Mouse (Mus musculus) hindbrain, postnatal 0 days (tissue): ENCODE results near the gene Igsf11. TPM values are rescaled to one million over a fixed set of nuclear protein-coding genes. Genes with fewer than 3 reads are reported as not detected.

Experiments used
- ATAC-seq: fragments of 200-750 bp; cut with Nextera tagmentation; 2 replicates; pipeline ENCODE4 v1.8.0; 2017; ENCODE audit warnings: mild to moderate bottlenecking, moderate TSS enrichment, moderate library complexity
- DNase-seq: peaks from one replicate; pipeline ENCODE4 v3.0.0-alpha.2; 2015; ENCODE audit warnings: low spot score
- H3K27ac ChIP-seq: fragments of 300-500 bp; sonication (generic); 2 replicates; pipeline ENCODE4 v1.5.1; 2014; ENCODE audit warnings: mild to moderate bottlenecking
- H3K27me3 ChIP-seq: fragments of 300-500 bp; sonication (generic); 2 replicates; pipeline ENCODE4 v1.6.1; 2014; ENCODE audit warnings: low read length, mixed read lengths; ENCODE audit not compliant: insufficient read depth
- H3K36me3 ChIP-seq: fragments of 300-500 bp; sonication (generic); 2 replicates; pipeline ENCODE4 v1.6.1; 2014; ENCODE audit warnings: low read length, mixed read lengths; ENCODE audit not compliant: insufficient read depth
- H3K4me1 ChIP-seq: fragments of 300-500 bp; sonication (generic); 2 replicates; pipeline ENCODE4 v1.6.1; 2014; ENCODE audit warnings: antibody characterized with exemption, low read length, mixed read lengths; ENCODE audit not compliant: insufficient read depth
- H3K4me2 ChIP-seq: fragments of 300-500 bp; sonication (generic); 2 replicates; pipeline ENCODE4 v1.6.1; 2014; ENCODE audit warnings: low read depth, mild to moderate bottlenecking, low read length, moderate library complexity, mixed read lengths
- H3K4me3 ChIP-seq: fragments of 300-500 bp; sonication (generic); 2 replicates; pipeline ENCODE4 v1.5.1; 2014; ENCODE audit warnings: low read length
- H3K9ac ChIP-seq: fragments of 300-500 bp; sonication (generic); replicated peaks from 2 replicates; pipeline ENCODE4 v1.6.1; 2014; ENCODE audit warnings: mild to moderate bottlenecking, low read length, moderate library complexity, mixed read lengths
- H3K9me3 ChIP-seq: fragments of 300-500 bp; sonication (generic); 2 replicates; pipeline ENCODE4 v1.6.1; 2016; ENCODE audit warnings: low read length, mixed read lengths
- CTCF ChIP-seq: IDR thresholded peaks from 2 replicates; pipeline ENCODE4 v1.5.1; 2016; ENCODE audit warnings: antibody characterized with exemption, control low read depth, low read depth
- WGBS: fragments of 180-500 bp; shearing (Covaris S2); extraction: QIAGEN DNeasy Blood & Tissue Kit; methylation state at CpG from one replicate; pipeline ENCODE4 v1.1.7; 2014; 5-methylcytosine and 5-hydroxymethylcytosine counted together
- polyA plus RNA-seq: library from polyadenylated mRNA; unstranded; fragments of >200 nt; fragmentation: Nextera tagmentation; extraction: Ambion mirVana; gene quantifications from 2 replicates; pipeline ENCODE4 v1.2.1, GENCODE M21; 2015
- total RNA-seq: library from RNA; depleted of rRNA; stranded (reverse); fragments of >200 nt; gene quantifications from 2 replicates; pipeline ENCODE4 v1.2.3, GENCODE M21; 2014

Gene Igsf11
- total and polyA plus RNA-seq, 2 experiments from 2014 or later, result 4.9 to 24.5 TPM

DNA sequence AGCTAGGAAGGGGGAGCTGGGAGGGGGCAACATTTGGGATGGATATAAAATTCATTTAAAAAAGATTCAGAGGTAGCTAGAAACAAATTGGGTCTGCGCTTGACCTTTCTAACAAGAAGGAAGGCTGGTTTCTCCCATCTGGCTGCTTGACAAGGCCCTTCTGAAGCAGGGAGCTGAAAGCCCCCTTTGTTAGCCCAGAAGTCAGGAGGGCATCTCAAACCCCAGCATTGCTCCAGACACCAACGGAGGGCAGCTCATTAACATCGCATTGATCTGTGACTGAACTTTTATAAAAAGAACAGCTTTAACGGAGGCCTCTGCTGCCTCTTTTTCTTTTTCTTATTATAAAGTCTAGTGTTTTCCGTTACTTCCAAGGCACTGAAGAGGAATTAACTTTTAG lies 151.9 kb downstream of the Igsf11 start:
- Histone ChIP-seq H3K27ac (no peak overlapping the region), H3K9me3 (no peaks in the 10 kb centered on the region), H3K36me3 (no peaks in the 10 kb centered on the region), H3K9ac (no peak overlapping the region), H3K27me3 (no peaks in the 10 kb centered on the region), H3K4me3 (no peak overlapping the region), H3K4me2 (no peak overlapping the region), H3K4me1 (no peaks in the 10 kb centered on the region)
- WGBS, result 24% methylated on average over 5 of the region's 5 CpGs
- TF ChIP-seq CTCF, result no peak
- ATAC-seq, result no peak
- DNase-seq, result no peak

DNA sequence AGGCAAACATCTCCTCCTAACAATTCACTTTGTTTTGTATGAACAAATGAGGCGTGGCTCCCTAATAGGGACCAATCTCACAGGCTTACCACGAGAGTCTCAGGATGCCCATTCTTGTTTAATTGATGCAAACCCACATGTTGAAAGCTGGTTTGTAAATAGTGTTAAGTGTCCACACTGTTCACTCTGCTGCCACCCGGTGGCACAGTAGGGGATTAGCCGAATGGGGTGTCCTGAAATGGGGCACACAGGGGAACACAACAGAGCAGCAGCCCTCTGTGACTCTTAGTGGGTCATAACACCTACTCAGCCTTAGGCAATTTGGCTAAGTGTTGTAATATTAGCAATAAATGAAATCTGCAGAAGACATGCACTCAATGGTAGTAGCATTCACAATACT lies 156.4 kb downstream of the Igsf11 start:
- WGBS, result 5% methylated on average over 4 of the region's 4 CpGs
- Histone ChIP-seq H3K9ac (no peak overlapping the region), H3K27me3 (no peaks in the 10 kb centered on the region), H3K36me3 (no peaks in the 10 kb centered on the region), H3K4me3 (no peak overlapping the region), H3K4me1 (no peaks in the 10 kb centered on the region), H3K9me3 (no peaks in the 10 kb centered on the region), H3K27ac (no peak overlapping the region), H3K4me2 (no peak overlapping the region)
- ATAC-seq (peak; percentile 70), DNase-seq (peak; percentile 84)
- TF ChIP-seq CTCF, result peak; percentile 88

DNA sequence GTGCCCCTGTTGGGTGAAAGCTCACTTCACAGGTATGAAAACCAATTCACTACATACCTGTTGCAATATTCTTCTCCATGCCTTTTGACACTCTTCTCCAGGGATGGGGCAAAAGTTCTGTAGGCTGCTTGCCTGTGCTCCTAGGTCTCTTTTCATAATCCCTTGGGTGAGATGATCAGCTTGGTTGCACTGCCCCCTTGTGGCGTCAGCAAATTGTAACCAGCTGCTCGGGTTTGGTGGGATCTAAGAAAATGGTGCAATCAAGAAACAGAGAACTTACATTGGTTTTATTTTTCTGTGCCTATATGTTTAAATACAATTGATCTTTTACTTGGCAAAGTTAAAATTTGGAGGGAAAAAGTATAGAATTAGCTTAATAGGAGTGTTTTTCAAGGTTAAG lies 160.5 kb downstream of the Igsf11 start:
- H3K4me1 ChIP-seq, result no peaks in the 10 kb centered on the region
- 1% methylated on average over 2 of the region's 2 CpGs for WGBS
- no peak overlapping the region for H3K4me3 ChIP-seq
- no peak overlapping the region for H3K9ac ChIP-seq
- DNase-seq (peak; percentile 85), ATAC-seq (no peak)
- no peak overlapping the region for H3K27ac ChIP-seq
- peak; percentile 86 for TF ChIP-seq CTCF
- no peaks in the 10 kb centered on the region for H3K9me3 ChIP-seq
- H3K4me2 ChIP-seq, result no peak overlapping the region
- no peaks in the 10 kb centered on the region for H3K27me3 ChIP-seq
- H3K36me3 ChIP-seq, result no peaks in the 10 kb centered on the region

DNA sequence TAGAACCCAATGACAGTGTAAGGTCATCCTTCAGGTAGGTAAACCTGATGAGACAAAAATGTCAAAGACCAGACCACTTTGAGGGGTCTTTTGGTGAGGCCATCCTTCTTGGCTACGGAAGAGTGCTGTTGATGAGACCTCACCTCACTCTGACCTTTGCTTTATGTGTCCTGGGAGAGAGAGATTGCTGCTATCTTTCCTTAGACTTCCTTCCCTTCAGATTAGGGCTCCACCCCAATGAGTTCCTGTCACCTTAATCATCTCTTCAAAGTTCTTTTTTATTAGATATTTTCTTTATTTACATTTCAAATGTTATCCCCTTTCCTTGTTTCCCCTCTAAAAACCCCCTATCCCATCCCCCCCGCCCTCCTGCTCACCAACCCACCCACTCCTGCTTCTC lies 161.3 kb downstream of the Igsf11 start:
- no peak for TF ChIP-seq CTCF
- 84% methylated on average over 2 of the region's 2 CpGs for WGBS
- no peak overlapping the region for H3K27ac ChIP-seq
- ATAC-seq, result no peak
- H3K4me3 ChIP-seq, result no peak overlapping the region
- no peaks in the 10 kb centered on the region for H3K9me3 ChIP-seq
- DNase-seq, result no peak
- no peaks in the 10 kb centered on the region for H3K27me3 ChIP-seq
- H3K4me2 ChIP-seq, result no peak overlapping the region
- no peaks in the 10 kb centered on the region for H3K36me3 ChIP-seq
- H3K4me1 ChIP-seq, result no peaks in the 10 kb centered on the region
- H3K9ac ChIP-seq, result no peak overlapping the region

DNA sequence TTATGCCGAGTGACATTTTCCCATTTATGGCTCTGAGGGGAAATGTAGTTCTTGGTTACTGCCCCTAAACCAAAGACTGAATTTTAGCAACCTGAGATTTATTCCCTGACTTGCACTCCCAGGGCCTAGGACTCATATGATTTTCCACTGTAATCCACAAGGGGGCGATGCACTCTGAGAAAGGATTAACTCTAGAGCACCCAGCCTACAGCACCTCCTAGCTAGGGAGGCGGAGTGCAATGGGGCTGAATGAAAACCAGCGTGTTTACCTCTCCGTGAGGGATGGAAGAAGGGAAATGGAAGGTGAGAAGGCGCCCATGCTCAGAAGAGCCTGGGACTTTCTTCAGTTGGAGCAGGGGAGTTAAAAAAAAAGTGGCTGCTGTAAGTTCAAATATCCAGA lies 163.6 kb downstream of the Igsf11 start:
- Histone ChIP-seq H3K4me1 (no peaks in the 10 kb centered on the region), H3K27ac (no peak overlapping the region), H3K9me3 (no peaks in the 10 kb centered on the region), H3K9ac (no peak overlapping the region), H3K36me3 (no peaks in the 10 kb centered on the region), H3K27me3 (no peaks in the 10 kb centered on the region), H3K4me3 (no peak overlapping the region), H3K4me2 (no peak overlapping the region)
- ATAC-seq, result 0 out of 2 replicates have a peak, but pooled peaks have one; percentile 61
- peak; percentile 65 for DNase-seq
- WGBS, result 23% methylated on average over 6 of the region's 6 CpGs
- TF ChIP-seq CTCF, result peak; percentile 79

DNA sequence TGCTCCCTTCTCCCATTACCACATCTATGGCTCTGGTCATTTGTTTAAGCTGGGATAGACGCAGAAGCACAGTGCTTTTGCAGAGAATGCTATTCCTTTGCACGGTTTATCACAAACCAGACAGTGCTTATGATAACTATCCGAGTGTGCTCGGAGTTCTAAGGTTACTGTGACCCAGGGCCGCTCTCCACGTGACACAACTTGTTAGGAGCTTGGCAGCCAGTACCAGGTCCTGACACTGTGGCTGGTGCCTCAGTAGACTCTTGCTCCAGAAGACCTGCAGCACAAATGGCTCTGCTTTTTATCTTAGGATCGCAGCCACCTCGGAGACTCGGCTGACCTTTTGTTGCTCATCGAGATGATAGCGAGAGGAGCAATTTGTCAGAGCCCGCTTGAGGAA lies 164.5 kb downstream of the Igsf11 start:
- WGBS, result 82% methylated on average over 12 of the region's 12 CpGs
- no peak for ATAC-seq

DNA sequence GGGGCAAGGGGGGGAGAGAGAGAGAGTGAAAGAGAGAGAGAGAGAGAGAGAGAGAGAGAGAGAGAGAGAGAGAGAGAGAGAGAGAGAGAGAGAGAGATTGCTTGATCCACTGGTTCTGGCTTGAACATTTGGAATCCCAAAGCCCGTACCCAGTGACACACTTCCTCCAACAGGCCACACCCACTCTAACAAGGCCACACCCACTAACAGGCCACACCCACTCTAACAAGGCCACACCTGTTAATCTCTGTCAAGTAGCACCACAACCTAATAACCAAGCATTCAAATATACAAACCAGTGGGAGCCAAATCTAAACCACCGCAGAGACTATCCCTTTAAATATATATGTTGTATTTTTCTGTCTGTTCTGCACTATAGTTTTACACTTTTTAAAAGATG lies 166.4 kb downstream of the Igsf11 start:
- no peak for TF ChIP-seq CTCF
- H3K4me3 ChIP-seq, result no peak overlapping the region
- DNase-seq (no peak), ATAC-seq (no peak)
- H3K27ac ChIP-seq, result no peak overlapping the region
- no peak overlapping the region for H3K4me2 ChIP-seq
- no peaks in the 10 kb centered on the region for H3K27me3 ChIP-seq
- H3K4me1 ChIP-seq, result no peaks in the 10 kb centered on the region
- H3K9ac ChIP-seq, result no peak overlapping the region
- H3K36me3 ChIP-seq, result no peaks in the 10 kb centered on the region
- H3K9me3 ChIP-seq, result no peaks in the 10 kb centered on the region
- 98% methylated on average over 2 of the region's 2 CpGs for WGBS

More for the DNA sequence above, 164.5 kb downstream of the Igsf11 start:
- DNase-seq, result no peak
- H3K9ac ChIP-seq, result no peak overlapping the region
- H3K36me3 ChIP-seq, result no peaks in the 10 kb centered on the region
- no peak overlapping the region for H3K27ac ChIP-seq
- no peak overlapping the region for H3K4me3 ChIP-seq
- no peaks in the 10 kb centered on the region for H3K4me1 ChIP-seq
- no peaks in the 10 kb centered on the region for H3K9me3 ChIP-seq
- no peak overlapping the region for H3K4me2 ChIP-seq
- TF ChIP-seq CTCF, result no peak
- no peaks in the 10 kb centered on the region for H3K27me3 ChIP-seq
